Mouse (Mus musculus) spleen, adult 18-20 months (tissue): Measurements from ENCODE around the gene Chd9.

Source experiments
- DNase-seq, 2 experiments: peaks; one replicate each; pipeline ENCODE4 v3.0.0; 2022; ENCODE audit warnings: mixed read lengths in 2 of 2

Gene Chd9

GRCm38 (mm10) chr8:90978720-90979119 is 150.6 kb downstream of the Chd9 start:
- no peak for DNase-seq

DNA sequence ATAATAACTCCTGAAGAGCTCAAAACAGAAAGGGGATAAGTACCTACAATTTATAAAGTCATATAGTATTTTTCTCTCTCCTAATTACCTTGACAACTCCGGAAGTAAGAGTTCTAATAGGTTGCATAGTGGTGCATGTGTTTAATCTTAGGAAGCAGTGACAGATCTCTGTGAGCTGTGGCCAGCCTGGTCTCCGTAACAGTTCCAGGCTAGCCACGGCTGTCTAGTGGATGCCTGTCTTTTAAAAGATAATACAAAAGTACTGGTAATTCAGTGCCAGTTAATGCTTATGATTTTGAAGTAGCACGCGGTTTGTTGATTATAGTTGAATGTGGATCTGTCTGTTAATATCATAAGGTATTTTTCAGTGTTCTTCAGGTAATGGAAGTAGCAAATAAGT is 151.1 kb downstream of the Chd9 start:
- no peak for DNase-seq

- DNase-seq, result no peak
Measured at GRCm38 (mm10) chr8:90982087-90982486, 153.9 kb downstream of the Chd9 start.

GRCm38 (mm10) chr8:91019726-91020125 is 191.6 kb downstream of the Chd9 start:
- peak; percentile 22 to 70 for DNase-seq

GRCm38 (mm10) chr8:91034417-91034816 is 206.3 kb downstream of the Chd9 start:
- no peak for DNase-seq

GRCm38 (mm10) chr8:91036905-91037304 is 208.8 kb downstream of the Chd9 start:
- no peak for DNase-seq

DNA sequence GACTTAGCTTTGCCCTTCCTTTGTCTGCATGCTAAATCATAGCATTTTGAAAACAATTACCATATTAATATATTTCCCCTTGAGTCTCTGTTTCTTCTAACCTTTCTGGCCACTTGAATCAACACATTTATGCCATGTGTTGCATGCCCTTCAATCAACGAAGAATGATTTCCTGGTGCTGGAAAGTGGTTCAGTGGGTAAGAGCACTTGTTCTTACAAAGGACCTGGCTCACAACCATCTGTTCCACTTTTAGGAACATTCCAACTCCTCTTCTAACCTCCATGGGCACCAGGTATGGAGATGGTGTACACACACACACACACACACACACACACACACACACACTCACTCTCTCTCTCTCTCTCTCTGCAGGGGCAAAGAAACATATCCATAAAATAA is 210.5 kb downstream of the Chd9 start:
- no peak for DNase-seq

DNA sequence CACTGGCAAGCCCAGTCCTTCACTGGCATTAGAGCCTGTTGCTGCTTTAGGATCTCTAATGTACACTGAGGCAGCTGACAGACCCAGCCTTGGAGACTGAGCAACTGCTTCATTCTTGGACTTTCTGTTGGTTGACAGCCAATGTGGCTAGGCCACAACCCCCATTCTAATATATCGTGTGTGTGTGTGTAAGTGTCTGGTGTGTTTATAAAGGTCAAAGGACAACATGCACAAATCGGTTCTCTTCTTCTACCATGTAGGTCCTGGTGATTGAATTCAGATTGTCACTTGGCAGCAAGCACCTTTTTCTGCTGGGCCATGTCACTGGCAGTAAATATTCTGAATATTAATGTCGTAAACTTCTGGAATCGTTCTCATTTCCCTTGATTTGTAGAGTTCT is 218.2 kb downstream of the Chd9 start:
- DNase-seq, result no peak

DNA sequence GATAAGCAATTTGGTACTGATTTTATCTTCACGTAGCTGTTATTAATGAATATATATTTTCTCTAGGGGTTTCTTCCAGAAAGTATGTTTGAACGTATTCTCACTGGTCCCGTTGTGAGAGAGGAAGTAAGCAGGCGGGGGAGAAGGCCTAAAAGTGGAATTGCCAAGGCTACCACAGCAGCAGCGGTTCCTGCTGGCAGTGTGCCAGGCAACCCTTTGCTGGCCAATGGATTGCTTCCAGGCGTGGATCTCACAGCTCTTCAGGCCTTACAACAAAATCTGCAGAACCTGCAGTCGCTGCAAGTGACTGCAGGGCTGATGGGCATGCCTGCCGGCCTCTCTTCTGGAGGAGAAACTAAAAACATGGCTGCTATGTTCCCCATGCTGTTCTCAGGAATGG is 222.9 kb downstream of the Chd9 start:
- DNase-seq, result peak; percentile 15 to 39

DNA sequence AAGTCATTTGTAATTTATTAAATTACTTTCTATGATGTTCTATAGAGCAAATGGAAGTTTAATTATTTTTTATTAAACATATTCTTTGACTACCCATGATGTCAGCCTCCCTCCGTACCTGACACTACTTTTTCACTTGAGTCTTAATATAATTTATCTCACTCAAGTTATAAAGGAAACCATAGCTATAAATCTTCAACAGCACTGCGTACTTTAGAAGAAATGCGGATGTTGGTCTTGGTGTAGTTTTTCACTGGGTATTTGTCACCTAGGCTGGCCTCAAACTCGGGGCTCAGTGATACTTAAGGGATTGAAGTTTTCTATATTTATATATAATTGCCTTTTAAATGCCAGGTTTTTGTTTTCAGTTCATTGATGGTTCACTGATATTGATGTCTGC is 226.3 kb downstream of the Chd9 start:
- DNase-seq, result no peak

- no peak for DNase-seq
Measured at GRCm38 (mm10) chr8:91056848-91057247, 228.7 kb downstream of the Chd9 start.

DNA sequence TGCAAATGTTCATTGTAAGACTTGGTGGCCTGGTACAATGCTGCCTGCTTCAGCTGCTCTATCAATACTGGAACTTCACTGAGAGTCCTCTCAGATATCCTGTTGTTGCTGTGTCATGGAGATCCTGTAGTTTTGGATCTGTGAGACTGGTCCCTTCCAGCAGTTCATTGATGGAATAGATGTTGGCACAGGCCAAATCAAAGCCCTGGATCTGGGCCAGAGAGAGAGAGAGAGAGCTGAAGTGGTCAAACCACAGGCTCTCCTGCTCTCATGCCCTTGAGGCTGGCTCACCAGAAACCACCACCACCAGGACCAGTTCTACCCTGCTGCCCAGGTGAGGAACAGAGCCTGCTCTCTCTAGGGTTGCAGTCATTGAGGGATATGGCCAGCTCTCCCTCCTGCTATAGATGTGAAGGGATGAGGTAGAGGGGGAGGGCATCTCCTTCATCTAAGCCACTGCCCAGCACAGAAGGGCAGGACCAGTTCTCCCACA is 231.0 kb downstream of the Chd9 start:
- no peak for DNase-seq

- DNase-seq, result no peak
Measured at GRCm38 (mm10) chr8:91059884-91060510, 231.8 kb downstream of the Chd9 start.

DNA sequence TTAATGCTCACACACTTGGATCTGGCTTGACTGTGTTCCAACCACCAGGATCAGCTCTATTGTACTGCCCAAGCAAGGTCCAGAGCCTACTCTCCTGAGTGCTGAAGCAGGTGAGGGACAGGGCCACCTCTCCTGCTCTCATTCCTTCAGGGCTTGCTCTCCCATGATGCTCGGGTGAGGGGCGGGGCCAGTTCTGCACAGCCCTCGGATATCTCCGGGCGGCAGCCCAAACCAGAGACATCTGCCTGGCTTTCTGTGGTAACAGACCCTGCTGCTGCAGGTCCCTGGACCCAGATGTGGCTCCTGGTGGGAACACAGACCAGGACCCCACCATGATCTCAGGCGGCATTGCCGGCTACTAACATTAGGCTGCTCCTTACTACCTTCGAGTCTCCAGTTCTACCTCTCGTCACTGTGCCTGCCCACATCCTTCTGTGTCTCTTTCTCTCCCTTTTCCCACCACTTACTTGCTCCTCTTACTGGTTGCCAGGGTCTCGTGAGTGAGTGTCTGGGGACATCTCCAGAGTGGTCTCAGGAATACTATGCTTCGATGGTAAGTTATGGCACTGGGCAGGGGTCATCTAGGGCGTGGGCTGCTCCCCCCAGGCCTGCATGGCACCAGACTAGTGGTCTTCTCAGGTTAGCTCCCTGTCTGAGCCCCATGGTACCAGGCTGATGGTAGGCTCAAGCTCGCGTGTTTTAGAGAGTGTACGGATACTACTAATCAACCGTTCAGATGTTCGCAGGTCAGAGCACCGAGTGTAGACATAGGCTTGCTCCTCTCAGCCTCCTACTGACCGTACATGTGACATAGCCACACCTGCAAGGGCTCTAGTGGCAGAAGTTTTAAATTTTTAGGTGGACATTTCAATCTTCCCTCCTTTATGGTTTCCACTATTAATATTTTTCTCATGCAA is 232.7 kb downstream of the Chd9 start:
- no peak for DNase-seq

GRCm38 (mm10) chr8:91065179-91065578 is 237.0 kb downstream of the Chd9 start:
- DNase-seq, result no peak

GRCm38 (mm10) chr8:91069407-91069806 is 241.3 kb downstream of the Chd9 start:
- DNase-seq, result peak in 1 of 2 experiments; percentile 33

GRCm38 (mm10) chr8:91069834-91070233 is 241.7 kb downstream of the Chd9 start, which contains the start of gene Rbl2:
Gene Rbl2 (plus strand): TSS chr8:91070057.
- peak; percentile 89 to 94 for DNase-seq

- peak; percentile 57 to 65 for DNase-seq
Measured at GRCm38 (mm10) chr8:91070275-91070859, 242.2 kb downstream of the Chd9 start.

DNA sequence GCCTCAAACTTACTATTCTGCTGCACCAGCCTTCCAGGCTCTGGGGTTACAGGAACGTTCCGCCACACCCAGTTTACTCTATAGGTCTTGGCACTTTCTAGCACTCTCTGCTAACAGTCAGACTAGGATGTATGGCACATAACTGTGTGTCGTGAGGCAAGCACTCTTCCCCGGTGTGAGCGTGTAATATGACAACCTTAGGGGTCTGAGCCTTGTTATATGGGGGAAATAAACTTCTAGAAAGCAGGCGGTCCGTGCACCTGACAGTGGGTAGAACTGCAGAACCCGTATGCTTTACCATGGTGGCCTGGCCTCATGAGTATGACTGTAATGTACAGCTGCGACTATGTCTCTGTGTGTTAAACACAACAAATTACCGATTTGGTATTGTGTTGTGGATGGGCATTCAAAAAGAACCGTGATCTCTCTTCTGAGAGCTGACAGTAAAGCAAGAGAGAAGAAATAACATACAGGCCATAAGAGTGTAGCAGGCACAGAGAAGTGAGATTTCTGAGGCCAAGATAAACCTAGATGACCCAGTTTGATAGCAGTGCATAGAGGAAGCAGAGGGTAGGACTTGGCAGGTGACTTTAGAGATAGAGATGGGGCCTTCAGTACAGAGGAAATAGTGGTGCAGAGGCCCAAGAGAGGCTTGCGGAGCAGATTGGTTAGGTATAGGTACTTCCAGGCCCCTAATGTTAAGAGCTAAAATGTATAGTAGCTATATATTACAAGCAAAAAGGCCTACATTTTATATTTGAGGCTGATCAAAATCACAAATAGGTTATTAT is 249.1 kb downstream of the Chd9 start:
- no peak for DNase-seq

GRCm38 (mm10) chr8:91079678-91080077 is 251.5 kb downstream of the Chd9 start:
- no peak for DNase-seq

- DNase-seq, result peak in 1 of 2 experiments; percentile 20
Measured at GRCm38 (mm10) chr8:91081911-91082310, 253.8 kb downstream of the Chd9 start.

DNA sequence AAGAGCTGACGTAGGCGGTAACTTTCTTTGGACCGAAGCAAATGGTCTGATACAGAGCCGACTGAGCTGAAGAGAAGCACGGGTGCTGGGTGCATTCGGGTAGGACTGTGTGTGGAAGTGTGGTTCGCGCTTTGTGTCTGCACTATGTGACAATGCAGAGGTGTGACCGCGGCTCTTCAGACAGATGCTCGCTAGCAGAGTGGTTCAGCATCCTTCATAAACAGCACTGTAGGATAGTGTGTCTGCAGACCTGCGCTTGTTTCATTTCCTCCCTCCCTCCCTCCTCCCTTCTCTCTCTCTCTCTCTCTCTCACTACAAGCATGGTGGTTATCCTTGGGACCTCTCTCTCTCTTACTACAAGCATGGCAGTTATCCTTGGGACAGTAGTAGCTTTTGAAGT is 254.3 kb downstream of the Chd9 start:
- DNase-seq, result peak in 1 of 2 experiments; percentile 17

- DNase-seq, result no peak
Measured at GRCm38 (mm10) chr8:91088452-91088851, 260.3 kb downstream of the Chd9 start.
